Mouse (Mus musculus) brown adipose tissue, adult 24 weeks (tissue): Measurements from ENCODE around the gene Knl1. TPM values are rescaled to one million over a fixed set of nuclear protein-coding genes. Genes with fewer than 3 reads are reported as not detected.

Source experiments
- H3K27ac ChIP-seq: fragments of 200-500 bp; replicated peaks from 2 replicates; pipeline ENCODE4 v1.5.1; 2012; ENCODE audit warnings: low read depth, mild to moderate bottlenecking, low read length
- H3K4me1 ChIP-seq: fragments of 200-500 bp; 2 replicates; pipeline ENCODE4 v1.6.1; 2012; ENCODE audit warnings: low read length, mixed read lengths; ENCODE audit not compliant: control insufficient read depth, insufficient read depth, insufficient read length
- H3K4me3 ChIP-seq: fragments of 200-500 bp; 2 replicates; pipeline ENCODE4 v1.5.1; 2012; ENCODE audit warnings: low read depth, mild to moderate bottlenecking, low read length, moderate library complexity; ENCODE audit not compliant: insufficient read depth
- polyA plus RNA-seq: library from polyadenylated mRNA; stranded (reverse); fragments of >200 nt; gene quantifications from 2 replicates; pipeline ENCODE4 v1.2.4, GENCODE M21; 2012; ENCODE audit not compliant: missing spikeins, insufficient read depth, insufficient read length

Gene Knl1
- polyA plus RNA-seq, 1 experiment, result not detected

- Histone ChIP-seq H3K4me3 (no peak overlapping the region), H3K4me1 (no peaks in the 10 kb centered on the region), H3K27ac (no peak overlapping the region)
Measured at GRCm38 (mm10) chr2:119025239-119025616, 21.7 kb upstream of the Knl1 start.

- Histone ChIP-seq H3K4me1 (no peaks in the 10 kb centered on the region), H3K4me3 (no peak overlapping the region)
Measured at GRCm38 (mm10) chr2:119026951-119027350, 20.0 kb upstream of the Knl1 start.

GRCm38 (mm10) chr2:119028941-119029551 is 17.9 kb upstream of the Knl1 start, which contains the start of gene Ccdc32:
Gene Ccdc32, minus strand, starts transcription at chr2:119029393.
- no peak within 1 kb of the TSS for H3K27ac ChIP-seq
- H3K4me3 ChIP-seq, result peak within 1 kb of the TSS; percentile 72
- H3K4me1 ChIP-seq, result no peaks in the 10 kb centered on the region

More at GRCm38 (mm10) chr2:119026951-119027350, 20.0 kb upstream of the Knl1 start:
- no peak overlapping the region for H3K27ac ChIP-seq

- Histone ChIP-seq H3K4me1 (no peaks in the 10 kb centered on the region), H3K27ac (no peak overlapping the region), H3K4me3 (no peak overlapping the region)
Measured at GRCm38 (mm10) chr2:119032191-119032590, 14.7 kb upstream of the Knl1 start.

GRCm38 (mm10) chr2:119034656-119035396 is 12.1 kb upstream of the Knl1 start, which contains the start of gene Rpusd2:
Gene Rpusd2, plus strand, starts transcription at chr2:119034790.
- Histone ChIP-seq H3K4me3 (peak within 1 kb of the TSS; percentile 62), H3K27ac (no peak within 1 kb of the TSS), H3K4me1 (no peaks in the 10 kb centered on the region)

GRCm38 (mm10) chr2:119035397-119035745 is 11.5 kb upstream of the Knl1 start:
- peak overlapping the region; percentile 62 for H3K4me3 ChIP-seq
- H3K27ac ChIP-seq, result no peak overlapping the region
- no peaks in the 10 kb centered on the region for H3K4me1 ChIP-seq

- Histone ChIP-seq H3K4me3 (no peak overlapping the region), H3K27ac (no peak overlapping the region), H3K4me1 (no peaks in the 10 kb centered on the region)
Measured at GRCm38 (mm10) chr2:119040882-119041281, 6.0 kb upstream of the Knl1 start.

GRCm38 (mm10) chr2:119045163-119045562 is 1.8 kb upstream of the Knl1 start:
- no peak overlapping the region for H3K27ac ChIP-seq
- no peaks in the 10 kb centered on the region for H3K4me1 ChIP-seq
- no peak overlapping the region for H3K4me3 ChIP-seq

- H3K4me1 ChIP-seq, result no peaks in the 10 kb centered on the region
- no peak overlapping the region for H3K27ac ChIP-seq
- H3K4me3 ChIP-seq, result 0 out of 2 replicates have a peak overlapping the region, but pooled peaks have one; percentile 17
Measured at GRCm38 (mm10) chr2:119047849-119048248, 930 bp downstream of the Knl1 start.

GRCm38 (mm10) chr2:119050132-119050650 is 3.3 kb downstream of the Knl1 start:
- no peak overlapping the region for H3K4me3 ChIP-seq
- no peak overlapping the region for H3K27ac ChIP-seq
- H3K4me1 ChIP-seq, result no peaks in the 10 kb centered on the region

GRCm38 (mm10) chr2:119060139-119060538 is 13.2 kb downstream of the Knl1 start:
- Histone ChIP-seq H3K4me1 (no peaks in the 10 kb centered on the region), H3K4me3 (no peak overlapping the region), H3K27ac (no peak overlapping the region)

- H3K4me3 ChIP-seq, result no peak overlapping the region
- H3K4me1 ChIP-seq, result no peaks in the 10 kb centered on the region
- H3K27ac ChIP-seq, result no peak overlapping the region
Measured at GRCm38 (mm10) chr2:119072397-119072796, 25.5 kb downstream of the Knl1 start.

- Histone ChIP-seq H3K27ac (no peak overlapping the region), H3K4me3 (no peak overlapping the region), H3K4me1 (no peaks in the 10 kb centered on the region)
Measured at GRCm38 (mm10) chr2:119086156-119086555, 39.2 kb downstream of the Knl1 start.

- Histone ChIP-seq H3K27ac (no peak overlapping the region), H3K4me1 (no peaks in the 10 kb centered on the region), H3K4me3 (no peak overlapping the region)
Measured at GRCm38 (mm10) chr2:119101552-119101951, 54.6 kb downstream of the Knl1 start.

GRCm38 (mm10) chr2:119106583-119106982 is 59.7 kb downstream of the Knl1 start:
- Histone ChIP-seq H3K4me3 (no peak overlapping the region), H3K27ac (no peak overlapping the region), H3K4me1 (no peaks in the 10 kb centered on the region)

- Histone ChIP-seq H3K27ac (no peak overlapping the region), H3K4me3 (no peak overlapping the region), H3K4me1 (no peaks in the 10 kb centered on the region)
Measured at GRCm38 (mm10) chr2:119108554-119108953, 61.6 kb downstream of the Knl1 start.
